Mouse (Mus musculus): ENCODE results near the gene Gm19965. TPM values are rescaled to one million over a fixed set of nuclear protein-coding genes. Genes with fewer than 3 reads are reported as not detected.

The Gm19965 gene
- total RNA-seq (2021) = not detected

DNA sequence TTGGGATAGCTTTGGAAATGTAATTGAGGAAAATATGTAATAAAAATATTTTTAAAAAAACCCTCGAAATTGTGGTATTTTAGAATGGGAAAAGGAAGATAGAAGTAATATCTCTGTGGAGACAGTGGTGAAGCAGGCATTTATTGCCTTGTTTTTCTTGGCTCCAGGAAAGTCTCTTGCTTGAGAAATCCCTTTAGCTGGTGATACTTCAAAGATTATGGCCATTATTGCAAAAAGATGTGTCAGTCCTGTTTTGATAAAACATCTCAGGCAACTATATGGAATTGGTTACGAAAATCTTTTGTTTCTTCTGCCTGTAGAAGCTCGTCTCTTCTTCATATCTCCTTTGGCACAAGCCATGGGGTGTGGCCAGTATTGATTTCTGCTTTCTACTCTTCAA is at the start of gene Gm19965:
TSS of gene Gm19965 (plus strand) at position 301 of the 400 bp plus-strand sequence.
- no peak for DNase-seq (ENCODE audit: low spot score in 2 of 2)
- intact Hi-C loops (cut with DNase I) = no loop called here

DNA sequence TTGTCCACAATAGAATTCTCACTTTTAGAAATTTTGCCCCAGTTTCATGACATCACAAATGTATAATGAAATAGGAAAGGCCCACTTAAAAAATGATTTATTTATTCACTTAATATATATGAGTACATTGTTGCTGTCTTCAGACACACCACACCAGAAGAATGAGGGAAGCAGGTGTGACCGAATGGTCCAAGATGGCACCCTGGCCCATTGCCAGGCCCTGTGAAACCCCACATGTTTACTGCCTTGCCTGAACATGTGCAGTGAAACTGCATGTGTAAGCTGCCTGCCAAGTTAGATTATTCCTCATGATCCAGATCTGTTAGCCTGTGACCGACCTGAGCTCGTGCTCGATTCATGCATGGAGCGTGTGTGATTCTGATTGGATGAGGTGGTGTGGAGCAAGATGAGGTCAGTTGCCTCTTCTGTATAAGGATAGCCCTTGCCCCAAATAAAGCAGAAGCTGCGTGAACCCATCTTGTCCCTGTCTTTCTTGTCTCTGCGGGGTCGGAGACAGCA is 20.3 kb upstream of the Gm19965 start:
- DNase-seq (ENCODE audit: low spot score in 2 of 2) = no peak
- intact Hi-C loops (cut with DNase I) = no loop called here

Measured in left cerebral cortex, postnatal 36 days (tissue).